Mouse (Mus musculus) liver, embryonic 15.5 days (tissue): Measurements from ENCODE around the gene Slc22a15. TPM values are rescaled to one million over a fixed set of nuclear protein-coding genes. Genes with fewer than 3 reads are reported as not detected.

Experiments used
- ATAC-seq: fragments of 200-750 bp; cut with Nextera tagmentation; 2 replicates; pipeline ENCODE4 v1.8.0; 2017; ENCODE audit warnings: moderate number of reproducible peaks, mild to moderate bottlenecking, moderate library complexity; ENCODE audit not compliant: insufficient read depth
- H3K27ac ChIP-seq: fragments of 300-500 bp; sonication (generic); replicated peaks from 2 replicates; pipeline ENCODE4 v1.5.1; 2015; ENCODE audit warnings: mild to moderate bottlenecking, inconsistent platforms
- H3K27me3 ChIP-seq: fragments of 300-500 bp; sonication (generic); 2 replicates; pipeline ENCODE4 v1.6.1; 2015; ENCODE audit warnings: mild to moderate bottlenecking, inconsistent platforms
- H3K36me3 ChIP-seq: fragments of 300-500 bp; sonication (generic); replicated peaks from 2 replicates; pipeline ENCODE4 v1.6.1; 2015; ENCODE audit warnings: moderate library complexity, mild to moderate bottlenecking, inconsistent platforms
- H3K4me1 ChIP-seq: fragments of 300-500 bp; sonication (generic); replicated peaks from 2 replicates; pipeline ENCODE4 v1.6.1; 2015; ENCODE audit warnings: inconsistent platforms
- H3K4me2 ChIP-seq: fragments of 300-500 bp; sonication (generic); 2 replicates; pipeline ENCODE4 v1.6.1; 2015; ENCODE audit warnings: moderate library complexity, mild to moderate bottlenecking, inconsistent platforms
- H3K4me3 ChIP-seq: fragments of 300-500 bp; sonication (generic); replicated peaks from 2 replicates; pipeline ENCODE4 v1.5.1; 2015; ENCODE audit warnings: mild to moderate bottlenecking, inconsistent platforms
- H3K9ac ChIP-seq: fragments of 300-500 bp; sonication (generic); 2 replicates; pipeline ENCODE4 v1.6.1; 2015; ENCODE audit warnings: moderate library complexity, mild to moderate bottlenecking, inconsistent platforms
- H3K9me3 ChIP-seq: fragments of 300-500 bp; sonication (generic); replicated peaks from 2 replicates; pipeline ENCODE4 v1.6.1; 2016; ENCODE audit warnings: inconsistent platforms
- WGBS: fragments of 180-500 bp; shearing (Covaris S2); methylation state at CpG from one replicate; pipeline ENCODE4 v1.1.7; 2015; ENCODE audit warnings: mixed read lengths; ENCODE audit not compliant: insufficient replicate concordance; 5-methylcytosine and 5-hydroxymethylcytosine counted together
- polyA plus RNA-seq: library from polyadenylated mRNA; unstranded; fragments of >200 nt; fragmentation: Nextera tagmentation; extraction: Ambion mirVana; gene quantifications from 2 replicates; pipeline ENCODE4 v1.2.1, GENCODE M21; 2015

Slc22a15 gene
- polyA plus RNA-seq, 1 experiment from 2014 or later: 2.6 TPM

GRCm38 (mm10) chr3:101811931-101812330 is 112.3 kb downstream of the Slc22a15 start:
- no peak overlapping the region for H3K4me2 ChIP-seq
- WGBS: 42% methylated on average over 4 of the region's 4 CpGs
- ATAC-seq: no peak

GRCm38 (mm10) chr3:101807646-101808045 is 116.6 kb downstream of the Slc22a15 start:
- H3K9ac ChIP-seq: no peak overlapping the region
- peaks cover 5% of the 10 kb centered on the region for H3K4me1 ChIP-seq
- no peak overlapping the region for H3K4me3 ChIP-seq
- ATAC-seq: no peak
- 67% methylated on average over 6 of the region's 6 CpGs for WGBS
- H3K9me3 ChIP-seq: no peaks in the 10 kb centered on the region
- no peak overlapping the region for H3K27ac ChIP-seq
- H3K27me3 ChIP-seq: no peaks in the 10 kb centered on the region
- no peak overlapping the region for H3K4me2 ChIP-seq
- no peaks in the 10 kb centered on the region for H3K36me3 ChIP-seq

More at GRCm38 (mm10) chr3:101811931-101812330, 112.3 kb downstream of the Slc22a15 start:
- Histone ChIP-seq H3K4me3 (no peak overlapping the region), H3K27ac (no peak overlapping the region), H3K4me1 (no peaks in the 10 kb centered on the region), H3K9me3 (no peaks in the 10 kb centered on the region), H3K27me3 (no peaks in the 10 kb centered on the region), H3K9ac (no peak overlapping the region), H3K36me3 (no peaks in the 10 kb centered on the region)

GRCm38 (mm10) chr3:101806941-101807340 is 117.3 kb downstream of the Slc22a15 start:
- H3K36me3 ChIP-seq: no peaks in the 10 kb centered on the region
- H3K4me3 ChIP-seq: no peak overlapping the region
- no peak overlapping the region for H3K4me2 ChIP-seq
- peaks cover 5% of the 10 kb centered on the region for H3K4me1 ChIP-seq
- no peak for ATAC-seq
- H3K27ac ChIP-seq: no peak overlapping the region
- 38% methylated on average over 4 of the region's 4 CpGs for WGBS
- H3K9ac ChIP-seq: no peak overlapping the region
- no peaks in the 10 kb centered on the region for H3K27me3 ChIP-seq
- no peaks in the 10 kb centered on the region for H3K9me3 ChIP-seq

GRCm38 (mm10) chr3:101806149-101806548 is 118.1 kb downstream of the Slc22a15 start:
- no peak overlapping the region for H3K9ac ChIP-seq
- 5% methylated on average over 16 of the region's 16 CpGs for WGBS
- H3K27ac ChIP-seq: no peak overlapping the region
- H3K4me1 ChIP-seq: peaks cover 5% of the 10 kb centered on the region
- no peaks in the 10 kb centered on the region for H3K36me3 ChIP-seq
- H3K9me3 ChIP-seq: no peaks in the 10 kb centered on the region
- peak overlapping the region; percentile 41 for H3K4me2 ChIP-seq
- ATAC-seq: peak; percentile 70
- H3K4me3 ChIP-seq: no peak overlapping the region
- no peaks in the 10 kb centered on the region for H3K27me3 ChIP-seq

Other genes with a start within 250 kb of the Slc22a15 start
- gene Mab21l3, start 75.5 kb downstream of the Slc22a15 start, polyA plus RNA-seq: 0.07 TPM in 1 of 2 replicates, not detected in the other
- gene Nhlh2, start 85.6 kb upstream of the Slc22a15 start, polyA plus RNA-seq: not detected in 2 replicates
- 4.6 and 6.5 TPM in 2 replicates for gene Casq2, start 162.0 kb upstream of the Slc22a15 start, polyA plus RNA-seq